Mouse (Mus musculus): ENCODE data around the gene Crip2. TPM values are rescaled to one million over a fixed set of nuclear protein-coding genes. Genes with fewer than 3 reads are reported as not detected.

Crip2 gene
- polyA plus RNA-seq (2012; rRNA removed), result 188 TPM in 2 replicates

DNA sequence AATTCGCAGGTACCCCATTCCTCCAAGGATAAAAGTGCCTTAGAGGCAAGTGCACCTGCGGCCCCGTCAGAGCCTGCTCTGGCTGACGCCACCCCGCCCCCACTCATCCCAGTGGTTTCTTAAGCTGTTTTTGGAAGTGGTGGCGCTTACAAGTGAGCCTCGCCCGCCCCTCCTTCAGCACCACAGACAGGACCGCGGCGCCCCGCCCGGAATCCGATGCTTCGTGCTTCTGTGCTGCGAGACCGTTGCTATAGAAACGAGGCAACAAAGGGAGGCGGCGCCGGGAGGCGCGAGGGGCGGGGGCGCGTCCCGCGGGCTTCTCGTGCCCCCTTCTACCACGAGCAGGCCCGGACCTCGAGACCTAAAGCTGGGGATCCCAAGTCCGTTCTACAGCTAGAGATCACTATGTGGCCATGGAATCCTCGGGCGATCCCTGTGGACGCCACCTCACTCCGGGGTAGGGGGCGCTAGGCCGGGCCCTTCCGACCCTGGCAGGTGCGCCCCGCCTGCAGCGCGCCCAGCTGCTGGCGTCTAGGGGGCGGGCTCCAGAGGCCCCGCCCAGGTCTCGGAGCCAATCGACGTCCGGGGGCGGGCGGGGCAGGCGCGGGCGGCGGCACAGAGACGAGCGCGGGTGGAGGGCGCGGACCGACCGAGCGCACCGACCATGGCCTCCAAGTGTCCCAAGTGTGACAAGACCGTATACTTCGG is at the start of gene Crip2:
Gene Crip2, plus strand, starts transcription at position 329 of the 708 bp plus-strand sequence.

DNA sequence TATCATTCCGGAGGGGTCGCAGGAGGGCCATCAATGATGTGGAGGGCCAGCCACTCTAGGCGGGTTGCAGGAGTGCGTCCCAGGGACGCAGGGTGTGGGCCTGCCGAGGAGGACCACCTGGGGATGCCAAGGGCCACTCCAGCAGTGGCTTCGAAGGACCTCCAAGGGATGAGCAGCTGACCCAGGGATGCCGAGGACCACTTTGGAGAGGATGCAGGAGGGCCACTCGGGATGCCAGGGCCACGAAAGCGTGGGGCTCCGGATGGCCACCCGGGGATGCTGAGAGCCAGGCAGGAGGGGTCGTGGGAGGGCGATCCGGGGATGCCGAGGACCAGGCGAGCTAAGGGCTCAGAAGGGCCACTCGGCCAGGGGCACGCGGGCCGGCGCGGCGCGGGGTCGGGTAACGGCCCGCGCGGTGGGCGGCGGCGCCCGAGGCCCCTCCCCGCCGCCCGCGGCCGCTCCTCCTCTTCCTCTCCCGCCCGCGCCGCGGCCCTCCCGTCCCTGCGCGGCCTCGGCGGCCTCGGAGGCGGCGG is 42.2 kb upstream of the Crip2 start, which contains the start of gene Mta1:
Gene Mta1, plus strand, starts transcription at position 530 of the 533 bp plus-strand sequence.

DNA sequence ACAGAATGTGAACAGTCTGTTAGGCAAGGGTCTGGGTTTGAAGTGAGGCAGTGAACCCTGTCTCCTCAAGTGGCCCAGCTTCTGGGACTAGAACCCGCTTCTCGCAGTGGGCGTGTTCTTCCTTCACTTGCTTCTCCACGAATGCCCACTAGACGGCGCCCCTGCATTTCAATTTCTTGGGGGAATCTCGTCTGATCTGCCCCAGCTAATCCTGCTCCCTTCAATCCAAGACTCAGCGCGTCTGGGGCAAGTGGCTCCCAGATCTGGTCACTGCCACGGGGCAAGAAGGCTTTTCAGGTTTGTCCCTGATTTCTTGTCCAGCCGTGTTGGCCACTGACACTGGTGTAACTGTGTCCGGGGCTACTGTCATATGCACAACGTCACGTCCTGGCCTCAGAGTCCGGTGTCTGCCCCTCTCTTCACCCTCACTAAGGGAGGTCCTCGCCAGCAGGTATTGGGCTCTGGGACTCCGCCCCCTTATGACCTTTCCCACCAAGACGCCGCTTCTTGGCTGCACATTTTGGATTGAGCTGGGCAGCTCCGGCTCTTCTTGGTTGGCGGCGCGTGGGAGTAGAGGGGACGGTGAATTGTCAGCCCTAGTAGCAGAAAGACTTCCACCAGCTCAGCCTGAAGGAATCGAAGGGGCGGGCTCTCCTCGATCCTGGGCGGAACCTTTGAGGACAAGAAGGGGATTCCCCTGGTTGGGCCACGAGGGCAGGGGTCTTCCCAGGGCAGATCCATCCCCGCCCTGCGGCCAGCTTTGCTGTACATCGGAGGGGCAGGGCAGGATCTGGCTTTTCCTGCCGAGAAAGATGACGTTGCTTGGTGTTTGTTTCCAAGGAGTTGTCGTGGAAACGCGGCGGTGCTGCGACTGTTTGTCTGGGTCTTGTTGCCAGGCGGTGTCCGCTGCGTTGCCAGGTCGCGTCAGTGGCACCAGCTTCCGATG is 6.3 kb downstream of the Crip2 start, which contains the start of gene Crip1:
Gene Crip1, plus strand, starts transcription at position 205 of the 946 bp plus-strand sequence.

DNA sequence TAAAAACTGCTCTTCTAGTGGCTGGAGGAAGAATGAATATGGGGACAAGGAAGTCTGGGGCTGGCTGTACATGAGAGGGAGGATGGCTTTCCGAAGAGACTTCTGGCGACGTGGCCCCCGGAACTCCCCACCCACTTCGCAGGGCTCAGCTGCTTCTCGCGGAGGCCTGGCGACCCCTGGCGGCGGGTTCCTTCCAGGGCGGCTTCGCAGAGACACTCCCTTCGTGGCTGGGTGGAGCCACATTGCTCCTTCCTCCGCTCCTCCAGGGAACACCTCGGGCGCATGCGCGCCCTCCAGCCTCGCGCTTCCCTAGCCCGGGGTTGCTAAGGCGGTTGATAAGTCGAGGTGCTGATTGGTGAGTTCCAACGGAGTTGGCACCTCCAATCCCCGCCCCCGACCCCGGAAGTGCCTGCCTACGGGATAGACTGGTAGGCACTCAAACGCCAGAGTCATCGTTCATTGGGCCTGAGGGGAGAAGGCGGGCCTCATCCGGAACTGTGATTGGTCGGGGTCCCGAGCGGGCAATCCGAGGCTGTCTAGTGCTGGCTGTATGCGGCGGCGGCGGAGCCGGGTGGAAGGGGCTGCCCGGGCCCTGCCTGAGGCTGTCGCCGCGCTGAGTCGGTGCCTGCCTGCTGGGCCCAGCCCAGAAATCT is 16.0 kb downstream of the Crip2 start, which contains the start of gene Tedc1:
Gene Tedc1, plus strand, starts transcription at position 535 of the 653 bp plus-strand sequence.

DNA sequence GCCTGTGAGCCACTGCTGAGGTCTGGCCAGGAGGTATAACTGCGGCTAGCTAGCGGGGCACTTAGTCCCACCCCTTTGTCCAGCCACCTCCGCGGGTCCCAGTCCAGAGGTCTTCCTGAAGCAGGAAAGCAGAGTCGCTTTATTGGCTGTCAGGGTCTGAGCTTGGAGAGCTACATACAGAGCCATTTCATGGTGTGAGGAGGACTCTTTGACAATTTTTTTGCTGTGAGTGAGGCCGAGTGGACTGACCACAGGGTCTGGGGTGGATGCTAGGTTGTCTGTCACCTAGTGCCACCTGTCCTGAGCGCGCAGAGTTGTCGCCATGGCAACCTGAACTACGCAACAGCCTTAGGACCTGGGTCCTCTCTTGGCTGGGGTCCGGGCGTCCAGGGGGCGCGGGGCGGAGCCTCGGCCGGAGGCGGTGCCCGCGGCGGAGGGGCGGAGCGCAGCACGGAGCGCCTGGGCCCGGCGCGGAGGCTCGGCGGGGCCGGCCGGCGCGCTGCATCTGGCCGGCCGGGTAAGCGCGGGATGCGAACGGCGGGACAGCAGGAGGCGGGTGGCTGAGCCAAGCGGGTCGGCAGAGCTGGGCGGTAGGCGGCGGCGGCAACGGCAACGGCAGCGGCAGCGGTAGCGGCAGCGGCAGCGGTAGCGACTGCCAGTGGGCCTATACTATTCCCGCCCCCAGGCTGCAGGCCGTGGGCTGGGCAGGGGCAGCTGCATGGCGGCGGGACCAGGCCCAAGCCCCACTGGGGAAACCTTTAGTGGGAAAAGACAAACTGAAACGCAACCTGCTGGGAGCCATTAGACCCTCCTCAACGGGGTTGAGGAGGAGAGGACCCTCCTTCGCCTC is 45.6 kb downstream of the Crip2 start, which contains the start of gene Tmem121:
Gene Tmem121, plus strand, starts transcription at position 489 of the 850 bp plus-strand sequence.

Other genes with a start within 250 kb of the Crip2 start
- gene Jag2, start 210.5 kb upstream of the Crip2 start, polyA plus RNA-seq (2012; rRNA removed), result 15.0 and 24.3 TPM in 2 replicates
- 28.5 and 33.8 TPM in 2 replicates for gene Nudt14, start 198.1 kb upstream of the Crip2 start, polyA plus RNA-seq (2012; rRNA removed)
- gene Btbd6, start 163.8 kb upstream of the Crip2 start, polyA plus RNA-seq (2012; rRNA removed), result 38.8 and 132 TPM in 2 replicates
- 16.7 and 28.0 TPM in 2 replicates for gene Brf1, start 139.5 kb upstream of the Crip2 start, polyA plus RNA-seq (2012; rRNA removed)
- gene Pacs2, start 125.7 kb upstream of the Crip2 start, polyA plus RNA-seq (2012; rRNA removed), result 15.7 and 17.0 TPM in 2 replicates
- 0.35 TPM in 2 replicates for gene Tex22, start 65.7 kb upstream of the Crip2 start, polyA plus RNA-seq (2012; rRNA removed)
- 27.7 and 29.8 TPM in 2 replicates for gene Mta1, start 42.0 kb upstream of the Crip2 start, polyA plus RNA-seq (2012; rRNA removed)
- 224 and 249 TPM in 2 replicates for gene Crip1, start 6.1 kb downstream of the Crip2 start, polyA plus RNA-seq (2012; rRNA removed)
- gene Tedc1, start 16.2 kb downstream of the Crip2 start, polyA plus RNA-seq (2012; rRNA removed), result 3.6 and 4.8 TPM in 2 replicates
- 1.3 and 1.4 TPM in 2 replicates for gene Tmem121, start 45.7 kb downstream of the Crip2 start, polyA plus RNA-seq (2012; rRNA removed)

Data from stomach, adult 2 months (tissue).